Mouse (Mus musculus) small intestine, adult 2 months (tissue): ENCODE results near the gene Prcd.

Experiments
- CTCF ChIP-seq: fragments of 200-500 bp; IDR thresholded peaks from 2 replicates; pipeline ENCODE4 v1.5.1; 2012; ENCODE audit warnings: low read depth, mild to moderate bottlenecking, control low read depth, inconsistent platforms, low read length, moderate library complexity, mixed read lengths; ENCODE audit not compliant: insufficient replicate concordance, insufficient read length; ENCODE audit errors: extremely low read depth
- POLR2A ChIP-seq: fragments of 200-500 bp; IDR thresholded peaks from 2 replicates; pipeline ENCODE4 v1.6.1; 2012; ENCODE audit warnings: low read depth, mild to moderate bottlenecking, control low read depth, inconsistent platforms, low read length, moderate library complexity

DNA sequence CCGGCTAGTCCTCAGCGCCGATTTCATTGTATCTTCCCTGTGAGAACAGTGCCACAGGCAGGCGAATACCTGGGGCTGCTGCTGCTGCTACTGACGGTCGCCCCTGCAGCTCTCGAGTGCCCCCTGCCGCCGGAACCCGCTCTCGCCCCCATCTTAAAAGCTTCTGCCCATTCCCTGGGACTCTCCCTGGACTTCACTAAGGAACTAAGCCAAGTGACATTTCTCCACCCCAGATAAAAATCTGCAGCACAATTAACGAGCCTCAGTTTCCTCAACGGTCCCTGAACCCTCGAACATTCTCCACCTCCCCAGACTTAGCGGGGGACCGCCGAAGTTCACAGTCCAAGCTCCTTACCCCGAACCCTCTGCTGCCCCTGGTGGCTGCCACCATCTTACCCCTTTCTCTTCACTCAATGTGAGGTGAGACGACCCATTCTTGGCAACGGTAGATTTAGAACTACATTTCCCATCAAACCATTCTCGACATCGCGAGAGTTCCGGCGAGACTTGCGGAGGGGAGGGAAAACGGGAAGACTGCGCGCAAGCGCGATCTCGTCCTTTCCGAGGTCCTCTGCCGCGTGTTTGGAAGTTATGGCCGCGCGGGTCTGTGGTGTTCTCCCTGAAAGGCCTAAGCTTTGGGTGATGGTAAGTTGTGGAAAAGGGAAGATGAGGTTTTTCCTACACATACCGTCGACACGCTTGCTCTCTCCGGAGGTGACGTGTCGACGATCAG is 17.9 kb downstream of the Prcd start:
- TF ChIP-seq CTCF (peak; percentile 92), POLR2A (peak; percentile 76)
